Mouse (Mus musculus) gastrocnemius, postnatal 10 days (tissue): ENCODE data around the gene Arhgap21. TPM values are rescaled to one million over a fixed set of nuclear protein-coding genes. Genes with fewer than 3 reads are reported as not detected.

ENCODE experiments used
- DNase-seq: peaks from one replicate; pipeline ENCODE4 v3.0.0; 2021; ENCODE audit warnings: mixed read lengths
- total RNA-seq, 2 experiments: library from RNA; stranded (reverse); gene quantifications; 2 replicates each; pipeline ENCODE4 v1.2.3; 2021

Gene Arhgap21
- total RNA-seq, 2 experiments from 2014 or later = 35.9 to 56.3 TPM

- no peak for DNase-seq
Measured at GRCm38 (mm10) chr2:20966176-20967100, 2.2 kb downstream of the Arhgap21 start.

- DNase-seq = no peak
Measured at GRCm38 (mm10) chr2:20965361-20965760, 3.3 kb downstream of the Arhgap21 start.

DNA sequence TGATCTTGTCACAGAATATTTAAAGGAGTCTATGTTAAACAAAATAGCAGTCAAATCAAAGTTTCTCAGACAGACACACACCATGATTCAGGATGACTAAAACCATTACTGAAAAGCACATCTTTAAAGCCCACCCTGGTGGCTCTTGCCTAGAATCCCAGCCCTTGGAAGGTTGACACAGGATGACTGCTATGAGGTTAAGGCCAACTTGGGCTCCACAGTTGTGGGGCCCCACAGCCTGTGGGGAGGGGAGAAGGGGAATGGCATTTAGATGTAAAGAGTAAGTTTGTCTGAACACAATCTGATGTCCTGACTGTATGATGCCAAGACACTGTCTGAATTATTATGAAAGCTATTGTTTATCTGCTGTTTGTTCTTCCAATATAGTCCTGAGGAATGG is 4.2 kb downstream of the Arhgap21 start:
- DNase-seq = no peak

- DNase-seq = no peak
Measured at GRCm38 (mm10) chr2:20963226-20963805, 5.4 kb downstream of the Arhgap21 start.

GRCm38 (mm10) chr2:20962284-20962683 is 6.4 kb downstream of the Arhgap21 start:
- DNase-seq = no peak

DNA sequence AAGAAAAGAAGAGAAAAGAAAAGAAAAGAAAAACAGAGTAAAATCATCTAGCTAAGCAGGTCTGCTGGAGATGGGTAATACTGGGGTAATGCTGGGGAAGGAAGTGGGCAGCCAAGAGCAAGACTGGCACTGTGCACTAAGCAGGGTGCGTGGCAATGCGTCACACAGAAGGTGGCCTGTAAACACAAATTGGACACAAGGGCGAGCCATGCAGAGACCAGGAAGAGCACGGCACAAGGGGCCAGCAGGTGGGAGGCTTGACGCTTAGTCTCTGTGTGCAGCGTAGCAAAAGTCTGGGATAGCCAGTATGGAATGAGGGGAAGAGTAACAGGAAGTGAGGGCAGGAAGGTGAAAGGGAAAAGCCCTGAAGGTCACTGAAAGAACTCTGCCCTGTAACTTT is 6.9 kb downstream of the Arhgap21 start:
- no peak for DNase-seq

GRCm38 (mm10) chr2:20961295-20961694 is 7.4 kb downstream of the Arhgap21 start:
- no peak for DNase-seq

DNA sequence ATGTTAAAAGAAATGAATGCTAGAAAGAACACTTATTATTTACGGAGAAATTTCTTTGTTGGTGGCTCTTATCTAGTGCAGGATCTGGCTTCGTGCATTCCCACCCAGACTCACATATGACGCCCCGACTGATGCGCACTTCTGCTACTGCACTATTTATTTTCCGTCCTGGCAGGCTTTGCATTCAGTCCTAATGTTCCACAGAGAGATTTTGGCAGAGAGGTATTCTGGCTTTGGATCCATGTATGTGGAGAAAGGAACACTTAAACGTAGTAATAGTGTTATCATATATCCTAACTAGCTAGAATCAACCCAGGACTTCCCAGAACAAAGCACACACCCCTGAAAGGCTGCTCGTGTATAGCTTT is 8.0 kb downstream of the Arhgap21 start:
- DNase-seq = no peak

DNA sequence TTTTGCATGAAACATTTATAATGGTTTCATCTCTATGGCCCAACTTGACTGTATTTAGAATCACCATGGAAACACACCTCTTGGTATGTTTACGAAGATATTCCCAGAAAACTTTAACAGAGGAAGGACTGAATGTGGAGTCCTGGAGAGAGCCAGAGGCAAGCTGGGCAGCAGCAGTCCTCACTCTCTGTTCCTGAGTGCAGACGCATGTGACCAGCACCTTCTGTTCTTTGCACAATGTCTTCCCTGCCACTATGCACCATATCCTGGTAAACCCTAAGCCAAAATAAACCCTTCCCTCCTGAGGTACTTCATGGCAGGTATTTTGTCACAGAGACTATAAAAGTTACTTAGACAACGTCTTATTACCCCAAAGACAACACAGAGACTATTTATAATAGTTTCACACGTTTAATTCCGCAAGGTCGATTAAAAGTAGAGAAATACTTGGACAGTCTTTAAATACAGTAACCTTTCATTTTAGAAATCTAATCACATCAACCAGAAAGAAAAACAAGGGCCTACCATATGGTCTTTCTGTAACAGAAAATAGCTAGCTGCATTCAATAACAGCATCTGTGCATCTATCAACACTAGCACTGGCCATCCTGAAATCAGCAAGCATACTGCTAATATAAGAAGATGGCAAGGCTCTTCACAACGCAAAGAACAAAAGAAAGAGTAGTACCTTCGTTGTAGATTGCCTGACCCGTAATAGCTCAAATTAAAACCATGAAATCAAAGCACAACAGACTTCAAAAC is 8.6 kb downstream of the Arhgap21 start:
- DNase-seq = no peak

DNA sequence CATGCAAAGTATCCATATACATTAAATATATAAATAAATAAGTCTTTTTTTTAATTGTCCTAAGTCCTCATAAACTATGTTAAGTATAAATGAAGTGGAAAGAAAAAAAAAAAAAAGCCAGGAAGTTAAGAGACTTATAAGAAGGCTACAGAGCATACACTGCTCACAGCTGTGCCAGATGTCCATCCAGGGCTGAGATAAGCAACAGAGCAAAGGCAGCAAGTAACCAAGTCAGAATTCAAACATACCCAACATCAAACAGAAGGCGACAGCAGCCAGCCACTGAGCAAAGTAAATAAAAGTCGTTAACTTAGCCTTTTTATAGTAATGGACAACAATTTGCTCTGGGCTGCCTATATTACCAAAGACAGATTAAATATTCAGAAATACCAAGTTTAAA is 9.6 kb downstream of the Arhgap21 start:
- DNase-seq = no peak

- no peak for DNase-seq
Measured at GRCm38 (mm10) chr2:20957995-20958394, 10.7 kb downstream of the Arhgap21 start.

- no peak for DNase-seq
Measured at GRCm38 (mm10) chr2:20956716-20957115, 12.0 kb downstream of the Arhgap21 start.

DNA sequence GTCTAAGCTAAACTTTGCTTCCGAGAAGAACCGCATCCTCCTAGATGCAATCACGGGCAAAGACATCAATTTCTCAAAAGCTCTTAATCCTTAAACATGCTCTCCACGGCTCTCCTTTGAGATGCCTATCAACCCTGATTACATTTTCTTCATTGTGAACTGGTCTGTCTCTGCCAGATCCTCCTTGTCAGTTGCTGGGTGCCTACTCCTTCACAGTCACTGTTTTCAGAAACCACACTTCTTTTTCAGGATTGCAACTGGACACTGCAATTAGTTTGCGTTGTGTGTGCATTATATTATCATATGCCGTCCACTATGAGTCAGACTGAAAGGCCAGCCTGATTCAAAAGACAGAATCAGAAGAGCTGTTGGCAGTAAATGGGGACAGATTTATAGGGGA is 12.7 kb downstream of the Arhgap21 start:
- DNase-seq = no peak

DNA sequence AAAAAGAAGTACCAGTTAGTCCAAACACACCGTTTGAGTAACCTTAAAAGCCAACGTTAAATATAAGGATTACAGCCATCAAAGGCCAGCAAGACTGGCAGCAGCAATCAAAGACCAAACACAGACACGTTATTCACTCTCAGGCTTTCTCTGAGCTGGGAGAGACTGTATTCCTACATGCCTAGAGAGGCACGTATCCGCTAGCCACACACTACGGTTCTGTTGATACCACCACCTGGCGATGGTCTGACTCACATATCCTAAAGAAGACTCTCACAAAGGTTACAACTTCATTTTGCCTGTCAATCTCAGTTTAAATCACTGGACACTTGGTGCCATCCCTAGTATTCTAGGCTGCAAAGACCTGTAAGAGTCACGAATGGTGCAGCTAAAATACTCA is 13.3 kb downstream of the Arhgap21 start:
- no peak for DNase-seq

- no peak for DNase-seq
Measured at GRCm38 (mm10) chr2:20952716-20953115, 16.0 kb downstream of the Arhgap21 start.

GRCm38 (mm10) chr2:20949168-20949567 is 19.5 kb downstream of the Arhgap21 start:
- no peak for DNase-seq

GRCm38 (mm10) chr2:20947036-20947435 is 21.6 kb downstream of the Arhgap21 start:
- DNase-seq = no peak

DNA sequence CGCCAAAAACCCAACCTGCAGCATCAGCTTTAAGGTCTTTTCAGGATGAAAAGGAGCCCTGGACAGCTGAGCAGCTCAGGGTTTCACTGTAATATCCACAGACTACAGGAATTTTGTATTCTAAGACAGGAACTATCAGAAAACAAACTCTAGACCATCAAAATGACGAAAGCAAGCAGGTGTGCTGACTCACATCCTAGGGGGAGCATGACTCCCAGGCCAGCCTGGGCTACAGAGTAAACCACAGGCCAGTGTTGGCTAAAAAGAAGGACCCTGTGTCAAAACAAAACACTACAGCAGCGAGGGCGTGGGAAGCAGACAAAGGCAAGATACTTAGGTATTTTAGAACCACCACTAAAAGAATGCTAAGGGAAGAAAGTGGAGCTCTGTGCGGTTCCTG is 23.1 kb downstream of the Arhgap21 start:
- no peak for DNase-seq

GRCm38 (mm10) chr2:20943730-20944454 is 24.8 kb downstream of the Arhgap21 start:
- DNase-seq = no peak

GRCm38 (mm10) chr2:20943222-20943621 is 25.5 kb downstream of the Arhgap21 start:
- no peak for DNase-seq

GRCm38 (mm10) chr2:20942434-20943198 is 26.1 kb downstream of the Arhgap21 start:
- no peak for DNase-seq

DNA sequence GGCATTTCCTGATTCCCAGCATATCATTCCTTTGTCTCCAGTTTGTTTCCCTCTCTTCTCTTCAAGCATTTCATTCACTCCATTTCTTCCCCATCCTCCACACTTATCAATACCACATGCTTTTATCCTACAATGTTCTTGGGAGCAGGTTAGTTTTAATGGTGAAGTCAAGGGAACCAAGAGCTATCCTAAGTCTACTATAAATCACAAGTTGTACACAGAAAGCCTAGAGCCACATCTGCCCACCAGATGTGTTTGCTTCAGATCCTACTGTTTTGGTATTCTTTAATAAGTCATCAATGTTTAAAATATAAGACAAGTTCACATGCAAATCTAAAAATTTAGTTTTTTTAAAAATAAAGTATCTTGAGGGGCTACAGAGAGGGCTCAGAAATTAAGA is 27.6 kb downstream of the Arhgap21 start:
- no peak for DNase-seq
